Comparison of ENCODE assay signal across 11 mouse cellular contexts in the genomic region with DNA sequence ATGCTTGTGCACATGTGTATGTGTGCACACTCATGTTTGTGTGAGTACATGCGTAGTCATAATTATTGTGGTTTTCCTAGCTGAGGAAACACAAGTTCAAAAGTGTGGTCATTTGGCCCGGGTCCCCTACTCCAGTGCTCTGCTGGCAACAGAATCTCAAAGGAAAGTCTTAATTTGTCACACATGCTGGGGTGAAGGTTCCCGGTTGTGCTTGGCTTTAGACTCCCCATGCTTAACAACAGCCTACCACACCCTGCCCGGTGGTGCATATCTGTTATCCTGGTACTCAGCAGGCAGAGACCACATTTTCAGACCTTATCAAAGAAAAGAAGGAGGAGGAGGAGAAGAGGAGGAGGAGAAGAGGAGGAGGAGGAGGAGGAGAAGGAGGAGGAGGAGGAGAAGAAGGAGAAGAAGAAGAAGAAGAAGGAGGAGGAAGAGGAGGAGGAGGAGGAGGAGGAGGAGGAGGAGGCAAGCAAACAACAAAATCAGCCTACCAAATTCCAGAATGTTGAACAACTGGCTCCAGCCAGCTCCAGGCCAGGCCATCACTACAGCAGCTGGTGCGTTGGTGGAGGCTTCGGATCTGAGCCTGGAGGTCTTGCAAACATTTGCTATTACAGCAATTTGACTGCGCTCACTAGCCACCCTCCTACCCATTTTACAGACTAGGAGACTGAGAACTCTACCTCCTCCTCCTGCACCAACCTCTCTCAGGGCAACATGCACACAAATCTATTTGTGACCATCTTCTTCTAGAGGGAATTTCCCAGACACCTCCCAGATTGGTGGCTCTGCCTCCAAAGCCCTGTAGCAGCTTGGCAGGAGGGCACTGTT. TPM values are rescaled to one million over a fixed set of nuclear protein-coding genes. Genes with fewer than 3 reads are reported as not detected.
A peak's percentile ranks its signal among the peaks of the same experiment; 100 is the strongest.
DNase-seq lines count a peak whose midpoint lies in the region; ATAC-seq and TF ChIP-seq lines count a peak whose summit lies in the region.
"Had no signal": no experiment of that assay in that cellular context is flagged by ENCODE, and none has a peak within 500 bp of the region (broad histone marks: within the 10 kb centered on the region; RNA-seq: fewer than 3 reads in every experiment).

No protein-coding gene starts in this region.

- H3K36me3 ChIP-seq in intestine, embryonic 15.5 days: no peaks in the 10 kb centered on the region
- H3K36me3 ChIP-seq in intestine, postnatal 0 days (ENCODE audit: control insufficient read depth, insufficient read depth): no peaks in the 10 kb centered on the region
- no peaks in the 10 kb centered on the region for H3K36me3 ChIP-seq in heart, embryonic 13.5 days
- no peaks in the 10 kb centered on the region for H3K36me3 ChIP-seq in liver, embryonic 14.5 days (replicated peaks; ENCODE audit: control insufficient read depth, insufficient read depth, low read depth)
- H3K36me3 ChIP-seq: neural tube, embryonic 12.5 days had no signal

- 0 out of 2 replicates have a peak overlapping the region, but pooled peaks have one; percentile 2 for H3K27ac ChIP-seq in intestine, embryonic 15.5 days
- no peak overlapping the region for H3K27ac ChIP-seq in intestine, postnatal 0 days (ENCODE audit: low read depth, low read length)
- H3K27ac ChIP-seq in heart, embryonic 13.5 days (replicated peaks): peak overlapping the region; percentile 59
- H3K27ac ChIP-seq in liver, embryonic 14.5 days: peak overlapping the region; percentile 45
- H3K27ac ChIP-seq: neural tube, embryonic 12.5 days had no signal

- H3K9me3 ChIP-seq in intestine, embryonic 15.5 days: no peaks in the 10 kb centered on the region
- H3K9me3 ChIP-seq in intestine, postnatal 0 days (ENCODE audit: control insufficient read depth): no peaks in the 10 kb centered on the region
- no peaks in the 10 kb centered on the region for H3K9me3 ChIP-seq in heart, embryonic 13.5 days
- no peaks in the 10 kb centered on the region for H3K9me3 ChIP-seq in liver, embryonic 14.5 days (ENCODE audit: control insufficient read depth, low read length)
- H3K9me3 ChIP-seq: neural tube, embryonic 12.5 days had no signal

- no peak for TF ChIP-seq CTCF in intestine, postnatal 0 days (IDR thresholded peaks at IDR 0.05; ENCODE audit: low read depth)
- TF ChIP-seq CTCF in liver, embryonic 14.5 days (IDR thresholded peaks at IDR 0.05; ENCODE audit: low read depth): no peak

- no peaks in the 10 kb centered on the region for H3K27me3 ChIP-seq in intestine, embryonic 15.5 days (replicated peaks)
- no peaks in the 10 kb centered on the region for H3K27me3 ChIP-seq in intestine, postnatal 0 days (replicated peaks; ENCODE audit: control insufficient read depth, insufficient read depth, low read length)
- H3K27me3 ChIP-seq in heart, embryonic 13.5 days (replicated peaks): no peaks in the 10 kb centered on the region
- no peaks in the 10 kb centered on the region for H3K27me3 ChIP-seq in liver, embryonic 14.5 days (ENCODE audit: control insufficient read depth, insufficient read depth, low read length)
- H3K27me3 ChIP-seq: neural tube, embryonic 12.5 days had no signal

- peak; percentile 60 for TF ChIP-seq EP300 in liver, embryonic 14.5 days (IDR thresholded peaks at IDR 0.05; ENCODE audit: low read depth)

- ATAC-seq in intestine, embryonic 15.5 days: no peak
- ATAC-seq in intestine, postnatal 0 days: no peak
- ATAC-seq in heart, embryonic 13.5 days (ENCODE audit: extremely low read depth, insufficient number of reproducible peaks, low FRiP score, low TSS enrichment): no peak
- ATAC-seq in liver, embryonic 14.5 days (ENCODE audit: insufficient read depth): peak; percentile 88

- no peak overlapping the region for H3K4me2 ChIP-seq in intestine, embryonic 15.5 days (replicated peaks)
- no peak overlapping the region for H3K4me2 ChIP-seq in intestine, postnatal 0 days (replicated peaks; ENCODE audit: low read depth)
- H3K4me2 ChIP-seq in heart, embryonic 13.5 days: no peak overlapping the region; the same call in 1 of the 2 replicates
- H3K4me2 ChIP-seq in liver, embryonic 14.5 days (ENCODE audit: low read depth): peak overlapping the region; percentile 35
- H3K4me2 ChIP-seq: neural tube, embryonic 12.5 days had no signal

- 65% methylated on average over 7 of the region's 7 CpGs for WGBS in intestine, embryonic 15.5 days
- 56% methylated on average over 7 of the region's 7 CpGs for WGBS in intestine, postnatal 0 days
- WGBS in heart, embryonic 13.5 days: 52% methylated on average over 7 of the region's 7 CpGs
- WGBS in liver, embryonic 14.5 days (ENCODE audit: insufficient replicate concordance): 39% methylated on average over 7 of the region's 7 CpGs

- peaks cover 15% of the 10 kb centered on the region for H3K4me1 ChIP-seq in intestine, embryonic 15.5 days (replicated peaks)
- no peaks in the 10 kb centered on the region for H3K4me1 ChIP-seq in intestine, postnatal 0 days (replicated peaks; ENCODE audit: control insufficient read depth, insufficient read depth, low read length)
- peaks cover 28% of the 10 kb centered on the region for H3K4me1 ChIP-seq in heart, embryonic 13.5 days
- peaks cover 31 to 41% of the 10 kb centered on the region in 2 experiments for H3K4me1 ChIP-seq in liver, embryonic 14.5 days (replicated peaks; ENCODE audit: control insufficient read depth in 2 of 2, insufficient read depth in 2 of 2, low read length in 1 of 2)

- no peak overlapping the region for H3K9ac ChIP-seq in intestine, embryonic 15.5 days
- H3K9ac ChIP-seq in intestine, postnatal 0 days (ENCODE audit: low read depth, low read length): no peak overlapping the region
- H3K9ac ChIP-seq in heart, embryonic 13.5 days: no peak overlapping the region
- no peak overlapping the region for H3K9ac ChIP-seq in liver, embryonic 14.5 days (replicated peaks)
- H3K9ac ChIP-seq: neural tube, embryonic 12.5 days had no signal

- peak; percentile 70 for DNase-seq in NIH3T3 (ENCODE audit: low read depth)
- peak; percentile 48 to 55 (median 51) for DNase-seq in liver, embryonic 14.5 days (ENCODE audit: low read depth in 3 of 3, low spot score in 3 of 3)
- no peak for DNase-seq in right cerebral cortex, postnatal 4 days
- DNase-seq in cerebellum, adult 9-10 months: no peak
- DNase-seq in gastrocnemius, postnatal 10 days: no peak

- no peak overlapping the region for H3K4me3 ChIP-seq in intestine, embryonic 15.5 days (replicated peaks)
- no peak overlapping the region for H3K4me3 ChIP-seq in intestine, postnatal 0 days (ENCODE audit: low read depth, low read length)
- no peak overlapping the region for H3K4me3 ChIP-seq in heart, embryonic 13.5 days
- no peak overlapping the region for H3K4me3 ChIP-seq in liver, embryonic 14.5 days (ENCODE audit: insufficient read depth in 1 of 2, low read depth in 2 of 2, low read length in 2 of 2)
- H3K4me3 ChIP-seq: neural tube, embryonic 12.5 days had no signal

RNA-seq across cellular contexts. Expression of gene 1700013G24Rik, which starts 5.5 kb away (rescaled TPM):
- polyA plus RNA-seq in intestine, embryonic 15.5 days (2015; fragmentation: Nextera tagmentation; extraction: Ambion mirVana): not detected in 2 replicates
- not detected in 2 replicates for polyA plus RNA-seq in intestine, postnatal 0 days (2015; fragmentation: Nextera tagmentation; extraction: Ambion mirVana)
- polyA plus RNA-seq in heart, embryonic 13.5 days (2015; fragmentation: Nextera tagmentation; extraction: Ambion mirVana): not detected in 2 replicates
- polyA plus RNA-seq in liver, embryonic 14.5 days (2012; rRNA removed): not detected in 2 replicates
- not detected in 2 replicates for polyA plus RNA-seq in liver, embryonic 14.5 days (2014; fragmentation: Nextera tagmentation; extraction: Ambion mirVana)
- not detected for total RNA-seq in gastrocnemius, postnatal 10 days (2021)
- total RNA-seq: ES-E14 had no signal
- polyA plus RNA-seq: lung, embryonic 16.5 days; neural tube, embryonic 12.5 days had no signal

RNA-seq across cellular contexts. Expression of gene Cela3b, which starts 17.2 kb away (rescaled TPM):
- 74.8 and 281 TPM in 2 replicates for polyA plus RNA-seq in intestine, embryonic 15.5 days (2015; fragmentation: Nextera tagmentation; extraction: Ambion mirVana)
- polyA plus RNA-seq in intestine, postnatal 0 days (2015; fragmentation: Nextera tagmentation; extraction: Ambion mirVana): 9.1 and 13.6 TPM in 2 replicates
- polyA plus RNA-seq in heart, embryonic 13.5 days (2015; fragmentation: Nextera tagmentation; extraction: Ambion mirVana): 0.22 TPM in 1 of 2 replicates, not detected in the other
- polyA plus RNA-seq in liver, embryonic 14.5 days (2012; rRNA removed): 0.06 TPM in 2 replicates
- polyA plus RNA-seq in liver, embryonic 14.5 days (2014; fragmentation: Nextera tagmentation; extraction: Ambion mirVana): not detected in 2 replicates
- total RNA-seq in gastrocnemius, postnatal 10 days (2021): not detected
- total RNA-seq: ES-E14 had no signal
- polyA plus RNA-seq: lung, embryonic 16.5 days; neural tube, embryonic 12.5 days had no signal

RNA-seq across cellular contexts. Expression of gene Hspg2, which starts 21.0 kb away (rescaled TPM):
- polyA plus RNA-seq in intestine, embryonic 15.5 days (2015; fragmentation: Nextera tagmentation; extraction: Ambion mirVana): 20.9 and 23.0 TPM in 2 replicates
- polyA plus RNA-seq in intestine, postnatal 0 days (2015; fragmentation: Nextera tagmentation; extraction: Ambion mirVana): 16.3 and 16.4 TPM in 2 replicates
- 48.9 and 50.0 TPM in 2 replicates for polyA plus RNA-seq in heart, embryonic 13.5 days (2015; fragmentation: Nextera tagmentation; extraction: Ambion mirVana)
- 2.4 and 3.3 TPM in 2 replicates for polyA plus RNA-seq in liver, embryonic 14.5 days (2012; rRNA removed)
- 4.3 and 5.0 TPM in 2 replicates for polyA plus RNA-seq in liver, embryonic 14.5 days (2014; fragmentation: Nextera tagmentation; extraction: Ambion mirVana)
- 100 to 1,000 TPM; 256 to 295 TPM for total RNA-seq in gastrocnemius, postnatal 10 days (2021)

RNA-seq across cellular contexts. Expression of gene Cela3a, which starts 38.0 kb away (rescaled TPM):
- polyA plus RNA-seq in intestine, embryonic 15.5 days (2015; fragmentation: Nextera tagmentation; extraction: Ambion mirVana): not detected in 2 replicates
- polyA plus RNA-seq in intestine, postnatal 0 days (2015; fragmentation: Nextera tagmentation; extraction: Ambion mirVana): not detected in 2 replicates
- not detected in 2 replicates for polyA plus RNA-seq in heart, embryonic 13.5 days (2015; fragmentation: Nextera tagmentation; extraction: Ambion mirVana)
- not detected in 2 replicates for polyA plus RNA-seq in liver, embryonic 14.5 days (2012; rRNA removed)
- not detected in 2 replicates for polyA plus RNA-seq in liver, embryonic 14.5 days (2014; fragmentation: Nextera tagmentation; extraction: Ambion mirVana)
- not detected for total RNA-seq in gastrocnemius, postnatal 10 days (2021)
- total RNA-seq: ES-E14 had no signal
- polyA plus RNA-seq: lung, embryonic 16.5 days; neural tube, embryonic 12.5 days had no signal

Comparison
In these comparisons a context has a peak if more than half of its experiments do, and no peak if none do; other contexts are left out.
1. DNase-seq: peak in NIH3T3 (single experiment) and liver, embryonic 14.5 days (3 of 3); none in right cerebral cortex, postnatal 4 days (single experiment), cerebellum, adult 9-10 months (single experiment) and gastrocnemius, postnatal 10 days (single experiment).